ENCODE assay signal across 26 mouse cellular contexts in genomic region chr8:110033771-110034170, GRCm38 (mm10). TPM values are rescaled to one million over a fixed set of nuclear protein-coding genes. Genes with fewer than 3 reads are reported as not detected.
DNase-seq lines count a peak whose midpoint lies in the region; ATAC-seq lines count a peak whose summit lies in the region.
"Not testable (repeated sequence)": the region's sequence is repeated elsewhere in the genome, so short reads cannot be mapped to it uniquely, and the experiment has no call there.
"Had no signal": no experiment of that assay in that cellular context is flagged by ENCODE, and none has a peak within 500 bp of the region (broad histone marks: within the 10 kb centered on the region; RNA-seq: fewer than 3 reads in every experiment).

No protein-coding gene starts in this region.

- not testable (repeated sequence) for ATAC-seq in heart, embryonic 13.5 days (ENCODE audit: extremely low read depth, insufficient number of reproducible peaks, low FRiP score, low TSS enrichment)

- 18% methylated on average over 8 of the region's 8 CpGs for WGBS in heart, embryonic 13.5 days

- not testable (repeated sequence) for H3K27me3 ChIP-seq in heart, embryonic 13.5 days (replicated peaks)

- not testable (repeated sequence) for H3K4me3 ChIP-seq in heart, embryonic 13.5 days

- peak overlapping the region; percentile 57 for H3K27ac ChIP-seq in heart, embryonic 13.5 days (replicated peaks)

- not testable (repeated sequence) for H3K9me3 ChIP-seq in heart, embryonic 13.5 days

- not testable (repeated sequence) for H3K36me3 ChIP-seq in heart, embryonic 13.5 days

- H3K4me2 ChIP-seq in heart, embryonic 13.5 days, result not testable (repeated sequence)

- peak; percentile 37 for DNase-seq in Muller cell, postnatal 12 days (ENCODE audit: inconsistent ontology term)
- DNase-seq in embryo, embryonic 11 days, result peak; percentile 30
- DNase-seq in heart, adult 11 months, result peak; percentile 81
- DNase-seq in heart, postnatal 4 days, result peak; percentile 30
- peak; percentile 15 for DNase-seq in lung, postnatal 36 days
- peak; percentile 51 for DNase-seq in retina, embryonic 14.5 days (ENCODE audit: low spot score)

- not testable (repeated sequence) for H3K9ac ChIP-seq in heart, embryonic 13.5 days

- peaks cover 29% of the 10 kb centered on the region for H3K4me1 ChIP-seq in heart, embryonic 13.5 days

RNA-seq across cellular contexts. Expression of gene Chst4, which starts 5.8 kb away (rescaled TPM):
- 0.90 and 1.3 TPM in 2 replicates for polyA plus RNA-seq in heart, embryonic 13.5 days (2015; fragmentation: Nextera tagmentation; extraction: Ambion mirVana)
- 1 to 10 TPM; 2.1 to 4.0 TPM for total RNA-seq in heart, postnatal 4 days (2021)
- total RNA-seq: CH12.LX; gastrocnemius, adult 18-20 months; gastrocnemius, postnatal 25 days; left cerebral cortex, postnatal 10 days; midbrain, postnatal 0 days had no signal
- polyA plus RNA-seq: C2C12; embryonic facial prominence, embryonic 12.5 days; forebrain, embryonic 15.5 days; hindbrain, embryonic 14.5 days; kidney, embryonic 14.5 days; limb, embryonic 10.5 days; limb, embryonic 15.5 days; liver, embryonic 13.5 days; midbrain, embryonic 11.5 days; midbrain, postnatal 0 days; myocyte; neural tube, embryonic 12.5 days had no signal

RNA-seq across cellular contexts. Expression of gene Tat, which starts 43.5 kb away (rescaled TPM):
- polyA plus RNA-seq in heart, embryonic 13.5 days (2015; fragmentation: Nextera tagmentation; extraction: Ambion mirVana), result 0.27 TPM in 1 of 2 replicates, not detected in the other
- under 1 TPM in 1 of 2 experiments, not detected in 1; 0.14 TPM for total RNA-seq in heart, postnatal 4 days (2021)
- total RNA-seq: CH12.LX; ES-E14; gastrocnemius, postnatal 25 days; left cerebral cortex, postnatal 10 days; midbrain, postnatal 0 days had no signal
- polyA plus RNA-seq: C2C12; embryonic facial prominence, embryonic 12.5 days; forebrain, embryonic 15.5 days; hindbrain, embryonic 14.5 days; kidney, embryonic 14.5 days; limb, embryonic 10.5 days; limb, embryonic 15.5 days; midbrain, embryonic 11.5 days; myocyte; neural tube, embryonic 12.5 days; small intestine, adult 2 months; stomach, embryonic 14.5 days had no signal

RNA-seq across cellular contexts. Expression of gene Zfp612, which starts 45.8 kb away (rescaled TPM):
- polyA plus RNA-seq in heart, embryonic 13.5 days (2015; fragmentation: Nextera tagmentation; extraction: Ambion mirVana), result 6.0 and 6.4 TPM in 2 replicates
- 1 to 10 TPM; 6.2 to 6.3 TPM for total RNA-seq in heart, postnatal 4 days (2021)
- polyA plus RNA-seq: C2C12, myocyte had no signal

Comparison
In these comparisons a context has a peak if more than half of its experiments do, and no peak if none do; other contexts are left out.
1. DNase-seq: peak in every context shown above with its lines; median percentile 81 in heart, adult 11 months; 51 in retina, embryonic 14.5 days; 37 in Muller cell, postnatal 12 days; 30 in embryo, embryonic 11 days; 30 in heart, postnatal 4 days; 15 in lung, postnatal 36 days.